Mouse (Mus musculus): Measurements from ENCODE around the gene Nfat5.

Nfat5 gene

DNA sequence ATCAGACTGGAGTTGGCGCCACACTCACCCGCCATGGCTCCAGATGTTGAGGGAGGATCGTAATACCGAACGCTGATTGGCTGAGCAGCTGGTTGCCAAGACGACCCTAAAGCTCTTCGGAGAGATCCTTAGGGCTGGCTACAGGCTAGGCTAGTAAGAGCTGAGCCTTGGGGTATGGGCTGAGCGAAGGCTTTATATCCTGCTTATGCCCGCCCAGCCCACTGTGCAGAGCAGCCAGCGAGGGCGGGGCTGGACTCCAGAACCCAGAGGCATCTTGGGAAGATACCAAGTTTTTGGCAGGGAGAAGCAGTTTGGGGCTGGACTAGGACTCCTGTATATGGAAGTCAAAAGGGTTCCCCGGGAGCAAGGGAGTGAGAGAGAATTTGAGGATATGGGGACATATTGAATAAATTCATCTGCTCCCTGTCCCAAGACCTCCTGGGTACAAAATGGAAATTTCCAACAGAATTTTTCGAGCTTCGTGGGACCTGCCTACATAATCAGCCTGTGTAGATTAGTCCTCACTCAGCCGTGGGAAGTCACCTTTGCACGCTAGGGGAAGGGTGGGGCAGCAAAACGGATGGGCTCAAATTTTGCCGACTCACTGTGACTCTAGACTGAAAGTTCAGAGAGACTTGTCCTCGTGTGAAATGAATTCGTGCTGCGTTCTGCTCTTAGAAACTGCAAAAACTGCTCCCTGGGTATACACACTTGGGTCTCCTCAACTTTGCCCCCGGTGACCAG lies 109.9 kb downstream of the Nfat5 start, which contains the start of gene Nqo1:
TSS of gene Nqo1 (minus strand) at position 169 of the 744 bp plus-strand sequence.
- peak; percentile 92 for DNase-seq

DNA sequence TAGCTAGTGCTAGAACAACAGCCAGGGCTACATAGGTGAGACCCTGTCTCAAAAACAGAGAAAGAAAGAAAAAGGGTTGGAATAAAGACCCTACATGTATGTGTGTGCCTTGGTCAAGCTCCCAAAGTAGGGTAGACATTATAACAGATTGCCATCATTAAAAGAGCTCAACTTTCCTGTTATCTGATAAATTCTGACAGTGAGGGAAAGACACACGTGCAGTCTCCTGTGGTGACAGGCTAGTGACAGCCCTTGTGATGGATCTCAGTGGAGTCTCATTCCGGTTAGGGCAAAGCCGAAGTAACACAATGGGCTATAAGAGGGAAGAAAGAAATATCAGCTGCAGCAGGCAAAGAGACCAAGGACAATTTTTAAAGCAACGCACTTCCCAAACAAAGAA lies 110.8 kb downstream of the Nfat5 start:
- no peak for DNase-seq

DNA sequence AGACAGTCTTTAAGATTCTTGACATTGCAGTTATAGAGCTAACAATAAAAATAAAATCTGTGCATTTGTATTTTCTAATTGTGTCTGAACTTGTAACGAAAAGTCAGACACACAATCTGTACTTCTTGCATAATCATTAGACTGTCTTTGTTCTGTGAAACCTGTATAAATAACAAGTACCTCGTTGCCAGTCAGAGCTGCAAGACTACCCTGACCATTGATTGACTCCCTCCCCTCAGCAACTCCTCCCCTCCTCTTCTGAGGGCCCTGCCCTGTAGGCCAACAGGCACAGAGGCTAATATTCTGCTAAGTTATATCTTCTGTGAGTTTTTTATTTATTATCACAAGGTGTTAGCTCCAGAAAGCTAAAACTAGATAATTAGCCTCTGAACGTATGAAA lies 112.7 kb downstream of the Nfat5 start:
- DNase-seq = no peak

DNA sequence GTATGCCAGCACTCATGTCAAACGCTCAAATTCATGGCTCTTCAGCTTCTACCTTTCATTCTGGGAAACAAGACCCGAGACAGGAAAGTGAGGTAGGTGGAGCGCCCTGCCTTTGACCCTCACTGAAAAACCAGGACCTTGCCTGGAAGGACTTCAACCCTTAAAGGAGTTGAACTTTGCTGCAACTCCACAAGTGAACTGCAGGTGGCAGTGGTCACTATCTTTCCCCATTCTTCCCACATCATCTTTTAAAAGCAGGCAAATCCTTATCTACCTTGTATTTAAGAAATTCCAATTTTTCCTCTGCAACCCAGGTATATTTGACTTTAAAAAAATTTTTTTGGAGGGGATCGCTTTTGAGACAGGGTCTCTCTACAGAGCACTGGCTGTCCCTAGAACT lies 118.1 kb downstream of the Nfat5 start:
- DNase-seq = peak; percentile 55

DNA sequence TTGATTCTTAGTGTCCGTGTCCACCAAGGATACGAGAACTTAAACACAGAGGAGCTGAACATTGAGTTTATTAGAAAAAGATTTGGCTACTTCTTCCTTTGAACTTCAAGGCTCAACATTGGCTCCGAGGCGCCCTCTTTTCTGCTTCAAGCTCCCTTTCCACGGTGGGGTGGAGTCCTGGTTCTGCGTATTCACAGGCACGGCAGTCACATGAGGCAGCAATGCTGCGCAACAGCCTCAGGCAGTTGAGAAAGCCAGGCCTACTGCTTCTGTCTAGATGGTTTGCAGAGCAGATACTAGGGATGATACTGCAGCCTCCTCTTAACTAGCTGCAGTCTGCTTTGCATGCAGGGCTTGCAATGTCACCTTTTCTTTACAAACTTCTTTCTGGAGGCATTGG lies 119.3 kb downstream of the Nfat5 start:
- DNase-seq = no peak

DNA sequence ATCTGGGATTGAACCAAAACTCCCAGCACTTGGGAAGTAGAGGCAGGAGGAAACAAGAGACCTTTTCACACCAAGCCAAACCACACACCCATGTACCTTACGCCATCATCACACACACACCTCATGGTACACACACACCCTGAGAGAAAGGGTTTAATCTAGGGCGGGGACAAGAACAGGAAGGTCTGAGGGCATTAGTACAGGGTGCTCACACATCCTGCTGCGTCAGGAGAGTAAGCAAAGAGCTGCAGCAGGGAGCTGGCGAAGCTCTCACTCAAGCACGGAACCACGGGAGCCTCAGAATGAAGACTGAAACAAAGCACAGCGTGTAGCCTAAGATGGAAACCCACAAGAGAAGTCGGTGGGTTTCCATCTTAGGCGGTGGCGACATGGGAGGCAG lies 120.6 kb downstream of the Nfat5 start:
- no peak for DNase-seq

DNA sequence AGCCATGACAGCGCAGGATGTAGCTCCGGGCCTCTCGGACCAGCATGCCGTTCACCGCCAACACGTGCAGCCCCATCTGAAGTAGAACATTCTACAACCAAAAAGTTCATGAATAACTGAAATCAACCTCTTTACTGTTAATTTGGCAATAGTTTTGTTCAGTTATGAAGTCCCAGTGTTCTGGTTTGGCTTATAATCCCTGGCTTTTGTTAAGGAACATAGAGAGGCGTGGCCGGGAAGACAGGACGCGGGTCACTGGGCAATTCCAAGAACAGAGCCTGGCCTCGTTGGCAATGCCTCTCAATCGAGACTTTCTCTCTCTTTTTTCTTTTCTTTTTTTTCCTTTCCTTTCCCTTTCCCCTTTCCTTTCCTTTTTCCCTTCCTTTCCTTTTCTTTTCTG lies 123.7 kb downstream of the Nfat5 start:
- DNase-seq = no peak

DNA sequence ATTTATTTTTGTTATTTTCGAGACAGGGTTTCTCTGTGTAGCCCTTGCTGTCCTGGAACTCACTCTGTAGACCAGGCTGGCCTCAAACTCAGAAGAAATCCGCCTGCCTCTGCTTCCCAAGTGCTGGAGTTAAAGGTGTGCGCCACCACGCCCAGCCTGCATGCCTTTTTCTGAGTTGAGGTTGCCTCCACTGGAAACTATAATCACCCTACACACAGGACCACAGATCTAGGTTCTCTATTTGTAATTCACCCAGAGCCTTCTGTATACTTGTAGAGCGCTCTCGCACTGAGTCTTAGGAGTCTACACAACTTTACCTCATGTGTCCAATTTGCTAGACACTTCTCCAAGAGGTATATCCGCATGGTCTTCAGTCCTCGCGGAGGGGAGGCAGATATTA lies 130.9 kb downstream of the Nfat5 start:
- no peak for DNase-seq

DNA sequence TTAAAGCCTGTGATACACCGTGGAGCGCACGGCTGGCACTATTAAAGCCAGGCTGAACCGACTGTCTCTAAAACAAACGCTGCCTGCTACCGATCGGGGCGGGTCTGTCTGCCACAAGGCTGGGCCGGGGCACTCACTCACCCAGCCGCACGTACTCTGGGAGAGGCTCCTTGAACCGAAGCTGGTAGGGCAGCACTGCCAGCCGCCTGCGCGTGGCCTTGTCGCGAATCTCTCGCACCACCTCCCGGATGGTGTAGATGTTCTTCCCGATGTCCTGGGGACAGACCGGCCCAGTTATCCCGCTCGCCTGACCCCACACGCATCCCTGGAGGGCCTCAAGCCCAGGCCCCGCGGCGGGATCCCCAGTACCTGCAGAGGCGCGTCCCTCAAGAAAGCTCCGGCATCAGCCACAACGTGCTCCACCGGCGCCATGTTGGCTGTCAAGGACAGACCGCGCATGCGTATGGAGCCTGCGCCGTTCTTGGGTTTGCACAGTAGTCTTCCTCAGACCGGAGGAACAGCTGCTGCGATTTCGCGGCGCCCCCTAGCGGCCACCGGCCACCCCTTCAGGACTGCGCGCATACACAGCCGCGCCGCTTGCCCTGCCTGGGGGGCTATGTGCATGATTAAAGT lies 131.4 kb downstream of the Nfat5 start, which contains the start of gene Nob1:
TSS of gene Nob1 (minus strand) at position 455 of the 633 bp plus-strand sequence.
- DNase-seq = peak; percentile 98

DNA sequence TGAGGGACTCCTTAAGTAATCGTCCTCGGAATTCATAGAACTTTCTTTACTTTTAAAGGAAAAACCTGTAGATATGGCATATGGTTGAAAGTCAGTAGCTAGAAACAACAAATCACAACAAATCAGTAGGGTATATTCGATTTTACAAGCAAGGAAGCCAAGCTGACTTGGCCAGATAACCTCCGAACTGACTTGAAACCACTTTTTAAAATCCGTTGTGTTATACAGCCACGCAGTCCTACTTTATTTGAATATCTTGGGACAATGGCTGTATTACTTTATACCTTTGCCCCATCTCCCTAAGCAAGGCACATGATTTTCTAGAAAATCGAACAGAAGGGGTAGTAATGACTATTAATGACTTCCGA lies 131.9 kb downstream of the Nfat5 start:
- DNase-seq = no peak

Measured in embryo, embryonic 11 days (tissue).